Mouse (Mus musculus): ENCODE measurements at regions not wholly inside any gene's neighbourhood (a gene's known extent, or its start where the extent isn't known, plus 50 kb on each side); places are given as distances from the start of the nearest gene placed in this dataset.

DNA sequence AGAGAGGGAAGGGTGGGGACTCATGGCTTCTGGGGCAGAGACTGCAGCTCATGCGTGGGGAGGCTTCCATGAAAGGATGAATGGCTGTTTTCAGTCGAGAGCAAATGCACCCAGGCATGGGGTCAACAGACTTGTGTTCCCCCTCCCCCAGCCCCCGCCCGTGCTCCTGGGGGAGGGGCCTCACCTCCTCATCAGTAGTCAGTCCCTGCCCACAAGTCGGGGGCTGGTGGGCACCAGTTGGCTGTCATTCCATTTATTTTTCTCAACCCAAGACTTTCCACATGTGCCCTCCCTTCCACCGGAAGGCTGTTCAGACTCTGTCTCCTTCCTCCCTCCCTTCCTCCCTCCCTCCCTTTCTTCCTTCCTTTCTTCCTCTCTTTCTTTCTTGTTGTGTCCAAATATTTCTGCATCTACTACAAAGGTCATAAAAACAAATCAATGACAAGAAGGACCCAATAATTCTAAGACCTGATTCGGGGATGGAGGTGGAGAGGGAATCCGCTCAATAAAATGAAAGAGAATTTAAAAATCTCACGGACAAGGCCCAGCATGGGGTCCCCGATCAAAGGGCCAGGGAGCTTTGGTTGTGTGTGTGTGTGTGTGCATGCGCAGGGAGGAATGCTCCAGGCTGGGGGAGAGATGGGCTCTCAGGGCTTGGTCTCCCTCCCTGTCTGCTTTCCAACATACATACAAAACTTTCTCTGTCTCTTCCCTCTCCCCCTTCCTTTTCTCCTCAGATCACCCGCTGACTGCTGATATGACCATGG, 57.7 kb downstream of the Rpl14 start:
- DNase-seq (ENCODE audit: low read depth, low spot score), result no peak

DNA sequence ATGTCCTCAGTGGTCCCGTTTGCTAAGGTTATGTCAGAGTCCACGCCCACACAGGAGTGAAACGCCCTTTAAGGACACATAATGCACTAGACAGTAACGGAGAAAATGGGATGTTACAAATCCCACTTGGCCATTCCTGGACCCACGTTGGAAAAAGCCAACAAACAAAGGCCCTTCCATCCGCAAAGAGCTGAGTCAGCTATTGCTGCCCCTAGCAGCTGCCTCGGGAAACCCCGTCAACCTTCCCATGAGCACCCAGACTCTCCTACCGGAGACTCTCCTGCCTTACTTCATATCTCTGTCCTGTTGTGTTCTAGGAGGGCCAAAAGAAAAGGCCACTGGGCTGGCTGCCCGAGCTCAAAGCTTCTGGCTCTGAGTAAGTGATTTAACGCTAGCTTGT, 58.4 kb downstream of the Rpl14 start:
- DNase-seq (ENCODE audit: low read depth, low spot score), result no peak

DNA sequence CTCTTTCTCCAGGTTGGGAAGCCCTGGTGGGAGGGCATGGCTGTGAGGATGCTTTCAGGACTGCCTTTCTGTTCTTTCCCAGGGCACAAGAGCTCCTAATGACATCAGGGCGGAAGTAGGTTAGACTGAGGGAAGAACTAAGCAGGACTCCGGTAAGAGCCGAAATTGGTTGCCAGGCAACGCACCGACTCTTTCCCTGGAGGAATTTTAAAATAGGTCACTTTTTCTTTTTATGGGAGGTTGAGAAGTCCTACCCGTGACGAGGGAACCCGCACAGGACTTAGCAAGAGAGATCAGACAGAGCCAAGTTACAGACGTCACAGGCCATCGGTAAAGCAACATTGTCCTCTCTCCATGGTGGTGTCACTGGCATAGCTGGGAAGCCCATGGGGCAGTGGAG, 61.6 kb downstream of the Rpl14 start:
- no peak for DNase-seq (ENCODE audit: low read depth, low spot score)

DNA sequence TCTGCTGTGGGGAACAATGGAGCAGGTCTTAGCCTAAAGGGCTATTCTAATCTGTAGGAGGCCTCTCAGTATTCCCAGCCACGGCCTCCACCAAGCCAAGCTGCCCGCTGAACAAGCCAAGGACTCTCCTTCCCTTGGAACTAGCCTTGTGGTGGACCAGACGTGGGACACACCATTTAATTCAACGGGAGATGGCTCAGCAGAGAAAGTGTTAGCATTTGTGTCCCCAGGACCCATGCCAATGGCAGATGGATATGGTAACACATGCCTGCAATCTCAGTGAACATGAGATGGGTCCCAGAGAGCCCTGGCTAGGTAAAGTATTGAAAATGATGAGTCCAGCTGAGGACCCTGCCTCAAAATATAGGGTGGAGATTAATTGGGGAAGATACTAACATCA, 71.4 kb downstream of the Rpl14 start:
- no peak for DNase-seq (ENCODE audit: low read depth, low spot score)

DNA sequence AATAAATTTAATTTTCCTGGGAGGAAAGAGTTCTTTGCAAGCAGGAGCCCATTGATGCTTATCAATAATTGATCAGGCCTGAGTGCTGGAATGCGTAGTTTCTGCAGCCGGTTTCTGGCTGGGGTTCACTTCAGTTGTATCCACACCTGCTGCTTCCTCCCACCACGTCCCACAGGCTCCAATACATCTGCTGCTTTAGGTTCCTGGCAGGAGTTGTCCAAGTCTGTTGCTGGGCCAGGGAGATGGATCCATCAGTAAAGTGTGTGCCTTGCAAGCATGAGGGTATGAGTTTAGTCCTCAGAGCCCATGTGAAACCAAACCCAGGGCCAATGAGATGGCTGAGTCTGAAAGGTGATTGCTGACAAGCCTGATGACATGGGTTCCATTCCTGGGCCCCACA, 72.1 kb downstream of the Rpl14 start:
- no peak for DNase-seq (ENCODE audit: low read depth, low spot score)

DNA sequence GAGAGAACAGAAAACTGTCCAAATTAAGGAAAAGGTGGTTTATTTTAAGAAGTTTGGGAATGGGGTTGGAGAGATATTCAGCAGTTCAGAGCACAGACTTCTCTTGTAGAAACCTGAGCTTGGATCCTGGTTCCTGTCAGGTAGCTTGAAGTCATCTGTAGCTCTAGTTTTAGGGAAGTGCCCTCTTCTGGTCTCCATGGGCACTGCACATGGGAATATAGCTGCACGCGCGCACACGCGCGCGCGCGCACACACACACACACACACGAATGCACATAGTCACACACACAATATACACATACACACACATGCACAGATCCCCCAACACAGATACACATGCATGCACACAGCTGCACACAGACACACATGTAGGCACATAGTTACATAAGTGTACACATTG, 74.5 kb downstream of the Rpl14 start:
- no peak for DNase-seq (ENCODE audit: low read depth, low spot score)

DNA sequence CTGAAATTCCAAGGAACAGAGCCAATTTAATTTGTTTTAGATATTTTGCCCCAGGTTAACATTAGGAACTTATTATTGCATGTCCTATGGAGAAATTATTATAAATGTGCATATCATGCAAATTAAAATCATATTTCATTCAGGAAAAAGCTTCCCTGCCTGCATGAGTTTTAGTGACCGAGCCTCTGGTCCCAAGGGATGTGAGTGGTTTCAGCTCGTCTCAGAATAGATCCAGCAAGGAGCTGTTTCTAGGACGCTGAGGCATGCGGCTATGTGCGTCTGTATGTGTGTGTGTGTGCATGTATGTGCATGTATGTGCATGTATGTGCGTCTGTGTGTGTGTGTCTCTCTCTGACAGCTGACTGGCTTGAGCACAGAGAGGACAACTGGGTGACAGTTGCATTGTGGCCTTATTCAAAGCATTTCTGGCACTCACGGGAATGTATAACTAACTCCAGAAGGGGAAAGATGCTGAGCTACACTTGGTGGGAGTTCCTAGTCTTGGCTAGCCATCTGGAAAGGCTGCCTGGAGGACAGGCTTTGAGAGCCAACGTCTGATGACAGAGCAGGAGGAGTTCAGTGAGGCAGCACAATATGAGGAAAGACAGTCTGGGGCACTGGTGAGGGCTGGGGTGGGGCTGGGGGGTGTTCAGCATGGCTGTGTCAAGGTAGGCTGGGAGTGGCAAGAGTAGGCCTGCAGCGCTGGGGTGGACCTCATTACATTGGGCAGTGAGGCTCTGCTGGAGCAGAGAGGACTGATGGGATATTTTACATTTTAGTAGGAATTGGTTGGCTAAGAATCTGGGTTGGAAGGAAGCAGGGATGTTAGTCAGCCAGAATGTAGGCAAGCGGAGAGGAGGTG, 75.8 kb downstream of the Rpl14 start:
- peak; percentile 49 for DNase-seq (ENCODE audit: low read depth, low spot score)

DNA sequence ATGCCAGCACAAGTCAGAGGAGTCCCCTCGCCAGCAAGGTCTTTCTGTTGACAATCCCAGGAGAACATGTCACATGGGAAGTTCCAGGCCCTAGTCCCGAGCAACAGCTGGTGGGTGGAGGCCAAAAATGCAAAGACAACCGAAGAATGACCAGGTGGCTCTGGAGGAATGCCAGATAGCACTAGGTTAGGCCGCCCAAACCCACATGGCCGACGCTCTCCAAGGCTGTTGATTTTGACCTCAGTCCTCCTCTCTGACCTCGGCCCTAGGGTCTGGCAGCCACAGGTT, 76.4 kb downstream of the Rpl14 start:
- no peak for DNase-seq (ENCODE audit: low read depth, low spot score)

DNA sequence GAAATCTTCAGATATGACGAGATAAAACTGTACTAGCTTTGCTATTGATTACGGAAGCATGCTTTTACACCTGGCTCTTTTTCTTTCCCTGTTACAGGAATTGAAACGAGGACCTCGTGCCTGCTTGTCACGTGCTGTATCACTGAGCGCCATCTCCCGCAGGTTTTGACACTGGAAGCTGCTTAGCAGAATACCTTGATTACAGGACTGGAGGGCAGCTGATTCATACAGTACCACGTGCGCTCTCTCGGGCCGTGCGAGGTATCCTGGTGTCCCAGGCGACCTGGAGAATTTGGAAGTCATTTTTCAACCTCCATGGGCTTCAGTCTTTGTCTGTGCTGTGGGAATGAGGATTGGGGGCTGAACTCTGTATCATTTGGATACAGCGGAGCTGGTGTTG, 81.5 kb downstream of the Rpl14 start:
- DNase-seq (ENCODE audit: low read depth, low spot score), result no peak

DNA sequence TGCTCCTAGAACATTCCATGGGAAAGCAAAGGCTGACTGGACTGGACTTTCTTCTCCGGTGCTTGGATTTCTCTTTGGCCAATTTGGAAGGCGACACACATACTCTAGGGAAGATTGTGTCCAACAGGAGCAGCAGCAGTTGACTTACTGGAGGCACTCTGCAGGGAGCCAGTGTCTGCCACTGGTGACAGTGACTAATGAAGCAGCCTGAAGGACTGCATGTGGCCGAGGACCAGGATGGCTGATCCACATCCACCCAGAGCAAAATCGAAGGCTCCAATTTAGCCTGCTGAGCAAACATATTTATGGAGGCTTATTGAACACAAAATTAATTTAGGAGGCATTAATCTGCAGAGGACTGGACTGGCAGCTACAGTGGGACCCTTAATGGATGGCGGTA, 81.9 kb downstream of the Rpl14 start:
- no peak for DNase-seq (ENCODE audit: low read depth, low spot score)

DNA sequence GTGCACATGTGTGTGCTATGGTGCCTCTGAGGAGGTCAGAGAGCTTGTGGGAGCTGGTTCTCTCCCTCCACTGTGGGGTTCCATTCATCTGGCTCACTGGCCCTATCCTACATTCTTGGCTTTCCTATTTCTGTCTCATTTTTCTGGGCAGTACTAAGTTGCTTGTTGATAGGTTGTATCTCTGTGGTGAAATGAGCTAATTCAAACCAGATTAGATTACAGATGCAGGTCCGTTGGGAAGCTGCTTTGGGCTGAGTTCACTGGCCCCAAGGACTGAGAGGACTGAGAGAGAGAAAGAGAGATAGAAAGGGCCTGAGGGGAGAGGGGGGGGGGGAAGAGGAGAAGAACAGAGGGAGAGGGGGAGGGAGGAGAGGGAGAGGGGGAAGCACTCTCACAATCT, 83.5 kb downstream of the Rpl14 start:
- no peak for DNase-seq (ENCODE audit: low read depth, low spot score)

DNA sequence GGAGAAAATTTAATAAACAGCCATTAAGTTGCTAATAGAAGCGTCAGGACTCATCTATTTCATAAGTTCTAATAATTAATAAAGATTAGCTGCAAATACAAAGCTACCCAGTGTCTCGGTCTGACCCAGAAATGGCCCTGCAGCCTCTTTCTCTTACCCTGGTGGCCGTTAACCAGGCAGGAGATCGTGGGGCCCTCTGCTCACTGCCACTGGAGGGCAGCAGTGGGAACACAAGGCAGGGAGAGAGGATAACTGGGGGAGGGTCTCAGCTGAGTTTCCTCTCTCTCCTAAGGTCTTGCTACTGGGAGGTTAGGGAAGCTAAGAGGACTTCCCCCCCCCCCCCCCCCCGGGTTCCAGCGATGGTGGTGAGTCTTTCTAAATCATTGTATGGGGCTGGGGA, 85.7 kb downstream of the Rpl14 start:
- no peak for DNase-seq (ENCODE audit: low read depth, low spot score)

DNA sequence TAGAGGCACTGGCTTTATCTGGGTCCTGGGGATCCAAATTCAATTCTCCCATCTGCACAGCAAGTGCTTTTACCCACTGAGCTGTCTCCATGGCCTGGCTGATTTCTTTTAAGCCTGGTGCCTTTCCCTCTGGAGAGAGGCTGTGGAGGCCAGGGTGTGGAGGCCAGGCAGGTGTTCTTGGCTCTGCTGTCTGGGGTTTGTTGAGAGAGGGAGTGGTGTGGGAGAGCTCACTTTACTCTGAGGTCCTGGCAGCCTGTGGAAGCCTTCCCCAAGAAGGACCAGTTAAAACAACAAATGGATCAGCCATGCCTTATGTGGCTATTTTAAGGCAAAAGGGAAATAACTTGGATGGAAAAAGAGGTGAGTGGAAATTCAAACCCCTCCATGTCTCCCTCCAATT, 86.5 kb downstream of the Rpl14 start:
- no peak for DNase-seq (ENCODE audit: low read depth, low spot score)

DNA sequence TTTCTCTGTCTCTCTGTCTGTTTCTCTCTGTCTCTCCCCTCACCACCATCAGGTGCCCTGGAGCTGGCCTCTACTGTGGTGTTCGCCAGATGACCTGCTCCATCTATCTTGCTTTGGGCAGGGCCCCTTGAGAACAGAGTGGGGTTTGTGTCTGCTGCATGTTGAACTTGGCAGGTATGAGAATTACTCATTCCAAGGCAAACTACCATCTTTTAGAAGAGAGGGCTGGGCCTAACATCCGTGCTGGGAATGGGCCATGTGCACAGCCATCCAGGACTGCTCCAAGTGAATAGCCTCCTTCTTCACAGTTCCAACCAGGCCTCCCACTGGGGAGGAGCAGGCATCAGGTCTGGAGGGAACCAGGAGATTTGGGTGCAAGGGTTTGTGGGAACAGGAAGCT, 87.3 kb downstream of the Rpl14 start:
- DNase-seq (ENCODE audit: low read depth, low spot score), result no peak

DNA sequence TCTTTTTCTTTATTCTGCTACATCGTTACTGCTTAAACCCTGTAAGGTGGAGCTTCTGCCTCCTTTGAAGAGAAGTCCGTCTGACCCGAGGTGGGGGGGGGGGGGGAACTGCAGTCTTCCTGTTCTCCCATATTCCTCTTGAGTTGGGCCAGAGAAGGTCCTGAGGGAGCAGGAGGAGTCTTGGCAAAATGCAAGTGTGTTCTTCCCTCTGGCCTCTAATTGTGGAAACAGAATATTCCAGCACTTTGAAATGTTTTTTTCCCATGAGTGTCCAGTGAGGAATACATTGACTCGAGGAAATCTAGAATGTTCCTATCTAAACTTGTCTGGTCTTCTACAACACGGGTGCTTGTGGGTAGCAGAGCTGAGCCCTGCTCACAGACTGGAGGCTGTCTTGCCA, 90.0 kb downstream of the Rpl14 start:
- DNase-seq (ENCODE audit: low read depth, low spot score), result no peak

DNA sequence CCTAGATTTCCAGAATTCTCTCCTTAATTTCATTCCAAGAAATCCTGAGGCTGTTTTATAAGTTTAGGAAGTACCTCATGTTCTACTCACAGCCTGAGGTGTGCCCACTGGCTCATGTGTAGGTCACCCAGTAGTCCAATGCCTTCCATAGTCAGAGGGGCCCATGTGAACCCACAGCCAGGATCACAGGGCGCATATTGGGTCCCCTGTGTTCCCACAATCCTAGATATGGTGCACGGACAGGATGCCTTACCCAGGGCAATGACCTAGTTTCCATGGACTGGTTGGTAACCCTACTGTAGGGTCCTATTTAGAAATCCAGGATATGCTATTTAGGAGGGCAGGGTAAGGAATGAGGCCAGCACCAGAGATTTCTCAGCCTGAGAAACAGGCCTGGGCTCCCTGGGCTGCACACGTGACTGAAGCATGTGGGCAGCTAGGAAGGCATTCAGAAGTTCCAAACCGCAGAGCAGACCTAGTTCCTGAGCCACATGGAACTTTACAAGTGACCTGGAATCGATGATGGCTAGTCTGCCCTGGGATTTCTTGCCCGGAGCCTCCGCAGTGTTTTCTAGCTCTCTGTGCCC, 90.5 kb downstream of the Rpl14 start:
- no peak for DNase-seq (ENCODE audit: low read depth, low spot score)

DNA sequence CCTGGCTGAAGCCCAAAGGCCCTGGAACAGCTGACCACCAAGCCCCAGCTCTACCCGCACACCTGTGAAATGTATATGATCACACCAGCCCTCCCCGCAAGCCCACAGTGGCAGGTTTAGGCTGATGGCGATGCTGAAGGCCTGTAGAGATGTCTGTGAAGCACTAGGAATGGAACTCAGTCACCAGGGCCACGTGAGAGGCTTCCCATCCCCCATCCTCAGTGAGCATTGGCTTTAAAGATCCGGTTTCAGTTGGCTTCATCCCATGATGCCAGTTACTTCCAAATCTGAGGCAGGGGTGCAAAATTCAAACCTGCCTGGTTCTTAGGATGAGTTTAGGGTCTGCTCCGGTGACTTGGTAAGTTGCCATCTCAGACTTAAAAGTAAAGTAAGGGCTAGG, 91.9 kb downstream of the Rpl14 start:
- no peak for DNase-seq (ENCODE audit: low read depth, low spot score)

DNA sequence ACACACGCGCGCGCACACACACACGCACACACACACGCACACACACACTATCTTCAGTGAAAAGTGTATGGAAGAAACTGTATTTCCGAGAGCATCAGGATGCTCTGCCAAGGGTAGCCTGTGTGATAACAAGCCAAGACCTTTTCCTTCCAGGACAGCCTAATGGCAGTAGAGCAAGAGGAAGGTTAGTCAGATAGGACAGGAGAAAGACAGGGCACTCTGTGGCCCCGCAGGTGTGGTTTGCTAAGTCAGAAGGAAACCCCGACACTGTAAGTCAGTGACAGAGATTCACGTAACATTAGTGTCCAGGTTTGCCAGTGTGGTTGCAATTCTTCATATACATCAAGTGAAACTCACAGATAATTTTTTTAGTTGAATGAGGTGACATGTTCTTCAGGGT, 92.8 kb downstream of the Rpl14 start:
- DNase-seq (ENCODE audit: low read depth, low spot score), result no peak

DNA sequence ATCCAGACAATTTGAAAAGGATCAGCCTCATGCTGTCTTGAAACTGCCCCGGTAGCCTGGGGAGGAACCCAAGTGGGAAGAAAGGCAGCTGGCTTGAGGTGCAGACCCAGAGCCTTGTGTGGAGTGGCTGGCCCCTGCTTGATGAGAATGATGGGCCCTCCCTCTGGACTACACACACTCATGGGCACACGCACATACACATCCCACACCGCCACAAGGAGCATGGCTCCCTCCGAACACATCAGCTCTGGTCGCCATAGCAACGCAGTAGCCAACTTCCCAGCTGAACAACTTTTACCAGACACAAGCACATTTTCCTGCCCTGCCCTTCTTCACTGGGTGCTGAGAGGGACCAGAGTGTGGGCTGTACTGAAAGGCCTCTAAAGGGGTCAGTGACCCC, 101.2 kb downstream of the Rpl14 start:
- no peak for DNase-seq (ENCODE audit: low read depth, low spot score)

DNA sequence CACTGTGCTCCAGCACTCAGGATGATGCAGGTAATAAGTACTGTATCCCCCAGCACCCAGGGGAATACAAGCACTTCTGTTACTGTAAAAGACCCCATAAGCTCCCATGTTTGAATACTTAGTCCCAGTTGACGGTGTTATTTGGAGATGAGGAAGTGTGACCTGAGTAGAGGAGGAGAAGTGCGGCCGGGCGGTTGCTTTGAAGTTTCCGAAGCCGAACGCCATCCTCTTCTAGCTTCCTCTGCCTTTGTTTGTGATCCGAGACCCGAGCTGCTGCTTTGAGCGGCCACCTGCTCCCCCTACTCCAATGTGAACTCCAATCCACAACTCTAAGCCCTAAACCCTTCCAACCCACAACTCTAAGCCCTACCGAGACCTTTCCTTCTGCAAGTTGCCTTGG, 103.6 kb downstream of the Rpl14 start:
- no peak for DNase-seq (ENCODE audit: low read depth, low spot score)

DNA sequence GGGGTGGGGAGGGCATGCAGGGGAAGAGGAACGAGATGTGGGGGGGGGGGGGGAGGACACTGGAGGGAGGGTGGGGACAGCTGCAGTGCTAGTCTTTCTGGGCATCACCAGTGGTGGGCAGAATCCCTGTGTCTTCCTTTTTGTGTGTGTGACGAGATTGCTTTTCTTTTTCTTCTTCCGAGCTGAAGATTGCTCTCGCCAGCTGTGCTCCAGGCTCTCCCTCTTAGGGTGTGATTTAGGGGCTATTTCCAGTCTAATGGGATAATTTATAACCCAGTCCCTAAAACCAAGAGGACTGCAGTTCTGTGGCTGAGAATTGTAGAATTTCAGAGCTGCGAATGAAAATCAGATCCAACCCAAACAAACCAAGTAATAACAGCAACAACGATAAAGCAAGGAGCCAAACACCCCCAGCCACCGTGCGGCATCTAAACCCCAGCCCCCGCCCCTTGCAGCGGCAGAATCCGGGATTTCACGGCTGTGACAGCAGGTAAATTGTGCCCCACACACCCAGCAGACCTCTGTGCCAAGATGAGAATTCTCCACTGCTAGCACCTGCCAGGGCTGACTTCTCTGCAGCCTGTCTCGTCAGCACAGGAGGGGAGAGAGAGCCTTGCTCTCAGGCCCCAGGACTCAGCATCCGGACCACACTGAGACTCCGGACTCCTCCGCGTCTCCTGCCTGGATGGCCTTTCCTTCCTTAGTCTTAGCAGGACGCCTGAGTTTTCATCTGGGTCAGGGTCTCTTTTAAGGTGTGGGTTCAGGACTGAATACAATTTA, 104.3 kb downstream of the Rpl14 start:
- no peak for DNase-seq (ENCODE audit: low read depth, low spot score)

DNA sequence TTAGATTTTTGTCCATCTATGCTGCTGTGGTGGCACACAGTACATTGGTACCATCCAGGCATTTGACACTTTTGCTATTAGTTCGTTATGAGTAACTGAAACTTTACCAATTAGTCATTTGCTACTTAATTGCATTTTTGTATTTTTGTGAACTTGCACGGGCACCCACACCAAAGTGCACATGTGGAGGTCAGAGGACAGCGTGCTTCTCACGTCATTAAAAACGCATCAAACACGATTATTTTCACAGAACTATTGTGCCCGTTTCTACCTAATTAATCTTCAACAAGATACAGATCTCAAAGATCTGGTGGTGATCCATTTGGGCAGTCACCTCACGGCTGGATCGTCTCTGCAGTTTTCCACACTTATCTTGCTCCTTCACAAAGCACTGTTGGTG, 105.1 kb downstream of the Rpl14 start:
- DNase-seq (ENCODE audit: low read depth, low spot score), result no peak
